Mouse (Mus musculus): ENCODE data around the gene Wdr11.

DNA sequence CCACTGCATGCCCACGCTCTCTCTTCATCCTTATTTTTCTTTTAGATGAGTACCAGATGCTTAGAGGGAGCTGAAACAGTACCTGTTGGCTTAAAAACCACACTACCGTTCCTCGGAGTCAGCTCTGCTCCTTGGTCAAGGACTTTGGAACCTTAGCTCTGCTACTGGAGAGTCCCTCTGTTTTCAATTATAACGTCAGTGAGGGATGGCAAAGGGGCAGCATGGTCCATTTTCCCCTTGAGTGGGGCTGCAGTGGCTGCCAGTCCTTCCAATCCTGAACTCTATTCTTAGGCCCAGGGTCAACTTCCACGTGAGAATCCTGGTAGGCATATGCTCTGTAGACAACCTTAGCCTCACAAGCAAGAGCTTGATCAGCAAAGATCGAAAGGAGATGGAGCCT, 48.2 kb downstream of the Wdr11 start:
- TF ChIP-seq CTCF (IDR thresholded peaks at IDR 0.05; ENCODE audit: insufficient read depth, low read depth, low read length) (no peak), POLR2A (IDR thresholded peaks at IDR 0.05; ENCODE audit: insufficient read depth, low read depth, low read length) (no peak)

Data from olfactory bulb, adult 2 months (tissue).